Mouse (Mus musculus) myocyte (in vitro differentiated cells): ENCODE results near the gene H13. TPM values are rescaled to one million over a fixed set of nuclear protein-coding genes. Genes with fewer than 3 reads are reported as not detected.

Experiments used
- H3K27me3 ChIP-seq: one replicate; pipeline ENCODE4 v1.6.1; 2011; ENCODE audit not compliant: control insufficient read depth, insufficient read depth, insufficient read length
- H3K36me3 ChIP-seq: one replicate; pipeline ENCODE4 v1.6.1; 2011; ENCODE audit not compliant: control insufficient read depth, insufficient read depth
- H3K4me2 ChIP-seq: one replicate; pipeline ENCODE4 v1.6.1; 2011; ENCODE audit warnings: low read depth, control low read depth
- H3K4me3 ChIP-seq: one replicate; pipeline ENCODE4 v1.5.1; 2011; ENCODE audit warnings: mild to moderate bottlenecking, control low read depth, moderate library complexity
- H3K79me2 ChIP-seq: one replicate; pipeline ENCODE4 v1.6.1; 2011; ENCODE audit not compliant: control insufficient read depth, insufficient read depth
- H3ac ChIP-seq: one replicate; pipeline ENCODE4 v1.6.1; 2011; ENCODE audit not compliant: control insufficient read depth, insufficient read length
- CEBPB ChIP-seq: IDR thresholded peaks from 2 replicates; pipeline ENCODE4 v1.6.1; 2011; ENCODE audit warnings: mild to moderate bottlenecking, moderate library complexity; ENCODE audit not compliant: poor library complexity, insufficient read depth, severe bottlenecking
- E2F4 ChIP-seq: IDR thresholded peaks from one replicate; pipeline ENCODE4 v1.6.1; 2011; ENCODE audit warnings: mild to moderate bottlenecking, control low read depth, moderate library complexity; ENCODE audit not compliant: insufficient read depth
- MAX ChIP-seq: IDR thresholded peaks from one replicate; pipeline ENCODE4 v1.6.1; 2011; ENCODE audit warnings: low read depth, mild to moderate bottlenecking, control low read depth
- MYOD1 ChIP-seq, 3 experiments: IDR thresholded peaks; one replicate each; pipeline ENCODE4 v1.6.1; 2011; ENCODE audit warnings: control low read depth in 2 of 3, low read depth in 2 of 3, mild to moderate bottlenecking in 2 of 3, moderate library complexity in 1 of 3; ENCODE audit not compliant: insufficient read length in 2 of 3, control insufficient read depth in 1 of 3
- MYOG ChIP-seq, 3 experiments: IDR thresholded peaks; one replicate each; pipeline ENCODE4 v1.6.1; 2011; ENCODE audit warnings: control low read depth in 2 of 3, low read depth in 2 of 3, mild to moderate bottlenecking in 2 of 3; ENCODE audit not compliant: insufficient read length in 2 of 3, control insufficient read depth in 1 of 3, insufficient read depth in 1 of 3
- POLR2A ChIP-seq: IDR thresholded peaks from one replicate; pipeline ENCODE4 v1.6.1; 2011; ENCODE audit warnings: low read depth, mild to moderate bottlenecking, control low read depth, moderate library complexity; ENCODE audit not compliant: insufficient read length
- POLR2AphosphoS2 ChIP-seq: IDR thresholded peaks from one replicate; pipeline ENCODE4 v1.6.1; 2011; ENCODE audit warnings: low read depth, control low read depth; ENCODE audit not compliant: insufficient read length
- REST ChIP-seq: IDR thresholded peaks from one replicate; pipeline ENCODE4 v1.6.1; 2011; ENCODE audit warnings: mild to moderate bottlenecking, control low read depth, moderate library complexity; ENCODE audit not compliant: insufficient read depth, insufficient read length
- SRF ChIP-seq: IDR thresholded peaks from one replicate; pipeline ENCODE4 v1.6.1; 2011; ENCODE audit warnings: low read depth; ENCODE audit not compliant: control insufficient read depth, insufficient read length
- TCF12 ChIP-seq: IDR thresholded peaks from one replicate; pipeline ENCODE4 v1.6.1; 2011; ENCODE audit warnings: mild to moderate bottlenecking, control low read depth; ENCODE audit not compliant: poor library complexity, insufficient read depth, severe bottlenecking
- TCF3 ChIP-seq: IDR thresholded peaks from one replicate; pipeline ENCODE4 v1.6.1; 2011; ENCODE audit warnings: low read depth, control low read depth; ENCODE audit not compliant: insufficient read length
- USF1 ChIP-seq: IDR thresholded peaks from one replicate; pipeline ENCODE4 v1.6.1; 2011; ENCODE audit warnings: low read depth, mild to moderate bottlenecking, control low read depth, moderate library complexity
- polyA plus RNA-seq: library from polyadenylated mRNA; unstranded; fragments of >200 nt; fragmentation: generic; extraction: Trizol; gene quantifications from one replicate; pipeline ENCODE4 v1.2.1, GENCODE M21; 2012; ENCODE audit warnings: missing spikeins

The H13 gene
- polyA plus RNA-seq, 1 experiment = 190 TPM

GRCm38 (mm10) chr2:152727795-152728510 lies 58.7 kb downstream of the H13 start:
- Histone ChIP-seq H3K4me3 (peak overlapping the region; percentile 3), H3K36me3 (no peaks in the 10 kb centered on the region)
- TF ChIP-seq POLR2A (peak; percentile 51), TCF12 (no peak), MYOD1 (IDR thresholded peaks at IDR 0.05; ENCODE audit: control insufficient read depth in 1 of 3, insufficient read length in 2 of 3, low read depth in 2 of 3) (no peak), POLR2AphosphoS2 (peak; percentile 61), CEBPB (no peak), REST (no peak)

GRCm38 (mm10) chr2:152728594-152728993 lies 59.3 kb downstream of the H13 start:
- peak overlapping the region; percentile 84 for H3K4me2 ChIP-seq
- H3K4me3 ChIP-seq = no peak overlapping the region
- H3ac ChIP-seq = no peak overlapping the region
- no peaks in the 10 kb centered on the region for H3K79me2 ChIP-seq
- TF ChIP-seq MYOG (IDR thresholded peaks at IDR 0.05; ENCODE audit: control insufficient read depth in 1 of 3, insufficient read depth in 1 of 3, insufficient read length in 2 of 3, low read depth in 2 of 3) (no peak), SRF (no peak), USF1 (no peak), TCF12 (no peak), REST (no peak), MAX (no peak), POLR2AphosphoS2 (no peak), E2F4 (no peak), MYOD1 (IDR thresholded peaks at IDR 0.05; ENCODE audit: control insufficient read depth in 1 of 3, insufficient read length in 2 of 3, low read depth in 2 of 3) (no peak), TCF3 (no peak), POLR2A (no peak), CEBPB (no peak)
- H3K36me3 ChIP-seq = no peaks in the 10 kb centered on the region
- H3K27me3 ChIP-seq = no peaks in the 10 kb centered on the region

More at GRCm38 (mm10) chr2:152727795-152728510, 58.7 kb downstream of the H13 start:
- H3ac ChIP-seq = no peak overlapping the region
- H3K79me2 ChIP-seq = no peaks in the 10 kb centered on the region
- no peaks in the 10 kb centered on the region for H3K27me3 ChIP-seq
- peak overlapping the region; percentile 84 for H3K4me2 ChIP-seq

GRCm38 (mm10) chr2:152729013-152729635 lies 59.9 kb downstream of the H13 start:
- Histone ChIP-seq H3K79me2 (no peaks in the 10 kb centered on the region), H3K4me2 (peak overlapping the region; percentile 48), H3K27me3 (no peaks in the 10 kb centered on the region), H3K4me3 (no peak overlapping the region), H3K36me3 (no peaks in the 10 kb centered on the region), H3ac (no peak overlapping the region)
- TF ChIP-seq POLR2AphosphoS2 (no peak), CEBPB (no peak), POLR2A (no peak), MYOD1 (IDR thresholded peaks at IDR 0.05; ENCODE audit: control insufficient read depth in 1 of 3, insufficient read length in 2 of 3, low read depth in 2 of 3) (no peak), MYOG (IDR thresholded peaks at IDR 0.05; ENCODE audit: control insufficient read depth in 1 of 3, insufficient read depth in 1 of 3, insufficient read length in 2 of 3, low read depth in 2 of 3) (no peak), REST (no peak), SRF (no peak), TCF3 (no peak)

- H3ac ChIP-seq = no peak overlapping the region
- TF ChIP-seq USF1 (peak; percentile 84), POLR2AphosphoS2 (no peak), MYOG (IDR thresholded peaks at IDR 0.05; ENCODE audit: control insufficient read depth in 1 of 3, insufficient read depth in 1 of 3, insufficient read length in 2 of 3, low read depth in 2 of 3) (peak in 1 of 3 experiments; percentile 25), TCF3 (peak; percentile 16)
- no peaks in the 10 kb centered on the region for H3K27me3 ChIP-seq
- no peaks in the 10 kb centered on the region for H3K79me2 ChIP-seq
- H3K4me3 ChIP-seq = no peak overlapping the region
- peak overlapping the region; percentile 48 for H3K4me2 ChIP-seq
- no peaks in the 10 kb centered on the region for H3K36me3 ChIP-seq
Observed at GRCm38 (mm10) chr2:152729636-152730020, 60.4 kb downstream of the H13 start.

- no peak overlapping the region for H3K4me2 ChIP-seq
- no peak overlapping the region for H3ac ChIP-seq
- H3K79me2 ChIP-seq = peaks cover 19% of the 10 kb centered on the region
- TF ChIP-seq MYOD1 (IDR thresholded peaks at IDR 0.05; ENCODE audit: control insufficient read depth in 1 of 3, insufficient read length in 2 of 3, low read depth in 2 of 3) (no peak), MYOG (IDR thresholded peaks at IDR 0.05; ENCODE audit: control insufficient read depth in 1 of 3, insufficient read depth in 1 of 3, insufficient read length in 2 of 3, low read depth in 2 of 3) (no peak), MAX (no peak), POLR2A (no peak), SRF (no peak), USF1 (no peak), TCF12 (no peak), REST (no peak), TCF3 (no peak), CEBPB (no peak), E2F4 (no peak), POLR2AphosphoS2 (no peak)
- no peaks in the 10 kb centered on the region for H3K27me3 ChIP-seq
- no peaks in the 10 kb centered on the region for H3K36me3 ChIP-seq
- no peak overlapping the region for H3K4me3 ChIP-seq
Observed at GRCm38 (mm10) chr2:152733201-152733600, 63.9 kb downstream of the H13 start.
